Mouse (Mus musculus): ENCODE results near the gene Pkdrej.
"Not testable (repeated sequence)": the region's sequence is repeated elsewhere in the genome, so short reads cannot be mapped to it uniquely, and the experiment has no call there.

The Pkdrej gene

DNA sequence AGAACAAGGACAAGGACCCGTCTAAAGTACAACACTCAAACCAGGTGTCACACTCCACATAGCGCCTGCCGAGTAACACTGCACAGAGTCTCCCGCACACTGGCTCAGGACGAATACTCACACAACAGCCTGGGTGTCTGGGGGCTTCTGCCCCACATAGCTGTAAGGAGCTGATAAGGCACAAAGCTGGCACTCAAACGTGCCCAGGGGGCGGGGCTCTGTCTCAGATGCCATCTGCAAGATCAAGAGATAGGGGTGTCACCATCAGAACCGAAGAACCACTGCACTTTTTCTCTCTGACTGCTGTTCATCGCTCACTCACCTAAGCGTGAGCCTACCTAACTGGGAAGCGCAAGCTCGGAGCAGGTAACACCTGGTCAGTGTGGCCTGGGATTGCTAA lies 12.4 kb downstream of the Pkdrej start:
- DNase-seq (ENCODE audit: low spot score), result no peak

DNA sequence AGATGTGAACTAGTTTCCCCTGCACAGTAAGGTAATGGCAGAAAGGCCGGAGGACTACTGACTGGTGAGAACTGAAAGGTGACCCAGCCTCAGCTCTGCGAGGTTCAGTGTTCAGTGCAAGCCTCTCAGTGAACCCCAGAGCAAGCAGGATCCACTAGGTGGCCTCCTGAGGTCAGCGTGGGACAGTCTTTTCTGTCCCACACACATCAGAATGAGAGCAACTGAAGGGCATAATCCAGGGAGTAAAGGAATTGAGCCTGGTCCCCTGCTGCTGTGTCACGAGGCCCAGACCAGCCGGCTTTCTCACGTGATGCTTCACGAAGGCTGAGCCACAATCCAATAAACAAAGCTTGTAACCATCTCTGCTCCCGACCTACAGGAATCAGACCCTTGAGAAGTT lies 13.1 kb downstream of the Pkdrej start:
- no peak for DNase-seq (ENCODE audit: low spot score)

DNA sequence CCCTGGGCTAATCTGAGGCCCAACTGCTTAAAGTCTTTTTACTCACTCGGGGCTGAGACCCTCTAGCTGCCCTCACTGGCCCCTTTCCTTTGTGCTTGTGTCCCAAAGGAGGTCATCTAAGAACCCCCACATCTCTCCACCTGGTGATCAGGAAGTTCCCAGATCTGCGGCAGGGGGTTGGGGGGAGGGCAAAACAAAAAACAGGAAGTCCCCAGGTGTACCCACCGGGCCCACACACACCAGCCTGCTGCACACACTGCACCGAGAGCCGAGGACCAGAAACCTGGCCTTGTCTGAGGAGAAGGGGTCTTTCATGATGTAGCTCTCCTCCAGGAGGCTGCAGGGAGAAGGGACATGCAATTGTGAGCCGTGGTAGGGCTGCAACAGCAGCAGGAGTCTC lies 13.5 kb downstream of the Pkdrej start:
- no peak for DNase-seq (ENCODE audit: low spot score)

DNA sequence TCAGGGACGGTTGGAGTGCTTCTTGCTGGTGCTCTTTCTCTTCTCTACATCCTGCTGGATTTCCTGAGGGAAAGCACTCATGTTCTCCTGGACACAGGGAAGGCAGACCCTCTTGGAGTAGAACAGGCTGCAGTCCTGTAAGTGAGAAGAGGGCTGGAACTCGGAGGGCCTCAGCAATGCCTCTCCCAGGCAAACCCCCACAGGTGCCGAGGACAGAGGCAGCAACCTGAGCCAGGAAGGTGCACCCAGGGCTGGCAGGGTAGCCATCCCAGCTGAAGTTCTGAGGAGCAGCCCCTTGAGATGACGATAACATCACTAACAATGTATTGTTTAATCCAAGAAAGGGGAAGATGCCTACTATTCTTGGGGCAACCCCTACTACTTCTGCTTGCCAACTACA lies 14.1 kb downstream of the Pkdrej start:
- DNase-seq (ENCODE audit: low spot score), result no peak

DNA sequence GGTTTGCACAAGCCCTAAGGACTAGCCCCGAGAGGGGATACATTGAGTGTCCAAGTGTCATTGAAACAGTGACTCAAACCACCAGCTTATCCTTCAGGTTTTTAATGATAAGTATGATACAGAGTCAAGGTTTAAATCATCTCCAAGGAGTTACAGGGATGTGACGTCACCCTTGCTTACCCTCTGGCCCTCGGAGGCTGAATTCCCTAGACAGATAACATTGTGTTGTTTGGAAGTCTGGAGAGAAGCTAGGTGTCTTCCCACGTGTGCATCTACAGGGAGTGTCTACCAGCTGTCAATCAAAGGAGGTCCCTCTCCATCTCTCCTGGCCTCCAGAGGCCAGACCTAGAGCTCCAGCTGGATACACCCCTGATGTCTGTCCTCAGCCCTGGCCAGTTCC lies 14.6 kb downstream of the Pkdrej start:
- no peak for DNase-seq (ENCODE audit: low spot score)

DNA sequence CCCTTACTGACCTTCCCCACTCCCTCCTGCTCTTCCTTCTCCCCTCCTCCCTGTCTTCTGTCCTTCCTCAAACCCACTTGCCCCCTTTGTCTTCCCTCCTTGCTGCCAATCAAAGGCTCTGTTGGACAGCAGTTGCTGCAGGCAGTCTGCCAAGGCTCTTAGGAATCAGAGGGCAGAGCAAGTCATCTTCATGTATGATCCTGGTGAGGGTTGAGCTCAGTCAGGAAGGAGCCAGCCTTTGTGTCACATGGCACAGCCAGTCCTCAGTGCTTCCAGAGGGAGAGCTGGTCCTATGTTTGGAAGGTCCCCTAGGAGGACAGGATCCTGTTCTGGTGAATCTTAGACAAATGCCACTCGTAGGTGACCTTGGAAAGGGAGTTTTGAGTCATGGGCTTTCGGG lies 18.6 kb downstream of the Pkdrej start:
- no peak for DNase-seq (ENCODE audit: low spot score)

DNA sequence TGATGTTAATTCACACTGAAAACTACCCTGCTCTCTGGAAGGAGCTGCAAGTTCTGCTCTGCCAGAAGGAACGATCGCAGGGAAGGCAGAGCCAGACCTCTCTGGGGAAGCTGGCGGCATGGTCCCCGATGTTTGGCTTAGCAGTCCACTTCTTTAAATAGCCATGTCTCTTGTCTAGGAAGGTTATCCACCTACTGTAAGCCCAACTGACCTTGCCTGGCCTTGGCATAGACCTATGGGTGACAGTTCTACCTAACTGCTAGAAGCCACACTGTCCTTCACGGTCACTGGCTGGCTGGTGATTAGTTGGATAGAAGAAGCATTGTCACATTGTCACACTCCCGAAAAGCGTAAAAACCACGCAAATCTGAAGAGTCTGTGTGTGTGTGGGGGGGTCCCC lies 22.9 kb downstream of the Pkdrej start:
- DNase-seq (ENCODE audit: low spot score), result no peak

DNA sequence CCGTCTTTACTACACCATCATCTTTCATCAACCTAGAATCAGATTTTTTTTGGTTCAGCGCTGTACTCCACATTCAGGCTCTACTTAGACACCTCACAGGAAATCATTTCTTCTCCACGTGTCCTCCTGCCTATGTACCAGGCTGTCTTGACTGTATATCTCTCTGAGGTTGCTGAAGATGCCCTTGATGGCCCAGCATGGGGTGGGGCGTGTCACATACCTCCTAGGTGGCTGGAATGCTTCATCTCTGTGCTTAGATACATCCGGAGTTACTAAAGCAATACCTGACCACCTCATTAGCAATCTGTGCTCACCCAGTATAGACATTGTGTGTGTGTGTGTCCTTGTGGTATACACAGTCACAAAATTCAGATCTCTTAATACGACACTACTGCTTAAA lies 26.0 kb downstream of the Pkdrej start:
- no peak for DNase-seq (ENCODE audit: low spot score)

DNA sequence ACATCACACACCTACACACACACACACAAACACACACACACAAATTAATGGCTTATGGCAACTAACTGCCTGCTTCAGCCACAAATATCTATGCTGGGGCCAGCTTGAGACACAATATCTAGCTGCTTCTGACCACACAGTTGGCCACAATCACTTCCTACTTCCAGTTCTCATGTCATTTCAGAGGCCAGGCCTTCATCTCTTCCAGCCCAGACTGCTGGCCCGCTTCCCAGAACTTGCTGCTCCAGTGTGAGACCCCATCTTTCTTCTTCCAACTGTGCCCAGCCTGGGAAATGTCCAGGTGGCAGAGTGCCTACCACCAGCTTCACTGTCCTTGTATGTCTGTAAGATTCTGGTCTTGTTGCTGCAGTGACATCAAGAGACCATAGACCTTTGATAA lies 28.7 kb downstream of the Pkdrej start:
- no peak for DNase-seq (ENCODE audit: low spot score)

DNA sequence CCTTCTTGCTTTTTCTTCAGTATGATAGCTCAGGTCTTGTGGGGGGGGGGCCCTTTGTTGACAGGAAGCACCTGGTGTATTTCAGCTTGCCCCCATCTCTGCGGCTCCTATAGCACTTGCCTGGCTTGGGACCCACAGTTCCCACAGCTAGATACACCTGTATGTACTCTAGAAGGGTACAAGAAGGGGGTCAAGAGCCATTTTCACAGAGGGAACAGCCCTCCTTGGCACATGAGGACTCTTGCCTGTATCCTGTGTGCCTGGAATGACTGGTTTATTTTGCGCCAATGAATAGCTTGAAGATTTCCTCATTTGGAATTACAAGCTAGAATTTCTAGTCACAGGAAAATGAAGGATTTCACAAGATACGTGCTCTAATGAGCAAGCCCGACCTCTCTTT lies 30.1 kb downstream of the Pkdrej start:
- DNase-seq (ENCODE audit: low spot score), result no peak

DNA sequence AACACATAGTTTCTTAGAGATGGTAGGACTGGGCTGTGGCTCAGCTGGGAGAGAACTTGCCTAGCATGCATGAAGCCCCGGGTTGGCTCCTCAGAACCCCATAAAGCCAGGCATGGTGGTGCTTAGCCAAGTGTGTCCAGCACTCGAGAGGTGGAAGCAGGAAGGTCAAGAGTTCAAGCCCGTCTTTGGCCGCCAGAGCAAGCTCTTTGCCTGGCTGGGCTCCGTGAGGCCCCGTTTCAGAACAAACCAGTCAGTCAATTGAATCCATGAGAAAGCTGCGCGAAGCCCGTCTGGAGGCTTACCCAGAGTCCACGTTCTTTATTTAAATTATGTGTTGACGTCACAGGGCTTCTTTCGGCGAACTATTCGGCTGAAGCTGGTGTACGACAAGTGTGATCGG lies 32.9 kb downstream of the Pkdrej start:
- no peak for DNase-seq (ENCODE audit: low spot score)

DNA sequence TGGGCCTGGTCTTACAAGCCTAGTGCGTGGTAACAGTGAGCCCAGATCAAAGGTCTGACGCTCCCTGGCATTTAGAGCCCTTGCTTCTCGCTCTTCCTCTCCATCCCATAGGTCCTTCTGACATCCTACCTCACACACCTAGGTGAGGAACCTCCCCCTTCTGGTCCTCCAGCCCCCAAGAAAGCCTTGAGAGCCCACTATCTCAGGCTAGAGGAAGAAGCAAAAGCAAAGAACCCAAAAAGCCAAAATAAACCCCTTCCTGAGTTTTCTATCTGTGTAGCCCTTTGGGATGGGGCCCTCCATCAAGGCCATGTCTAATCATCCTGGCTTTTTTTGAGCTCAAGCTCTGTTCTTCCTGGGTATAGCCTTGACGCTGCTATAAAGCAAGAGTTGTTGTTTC lies 33.5 kb downstream of the Pkdrej start:
- no peak for DNase-seq (ENCODE audit: low spot score)

DNA sequence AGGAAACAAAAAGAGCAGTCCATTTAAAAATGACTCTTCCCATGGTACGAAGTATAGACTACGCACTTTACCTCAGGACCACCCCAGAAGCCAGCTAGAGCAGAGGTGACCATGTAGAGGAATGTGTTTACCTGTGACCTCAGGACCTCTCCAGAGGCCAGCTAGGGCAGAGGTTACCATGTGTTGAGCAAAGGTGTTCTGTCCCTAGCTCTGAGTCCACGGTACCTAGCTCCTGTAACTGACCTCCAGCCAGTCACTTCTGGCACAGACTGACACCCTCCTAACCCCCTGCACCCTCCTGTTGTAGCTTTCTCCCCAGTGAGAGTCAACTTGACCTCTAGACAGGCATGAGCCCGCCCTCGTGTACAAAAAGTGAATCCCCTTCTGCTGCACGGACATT lies 34.1 kb downstream of the Pkdrej start:
- no peak for DNase-seq (ENCODE audit: low spot score)

DNA sequence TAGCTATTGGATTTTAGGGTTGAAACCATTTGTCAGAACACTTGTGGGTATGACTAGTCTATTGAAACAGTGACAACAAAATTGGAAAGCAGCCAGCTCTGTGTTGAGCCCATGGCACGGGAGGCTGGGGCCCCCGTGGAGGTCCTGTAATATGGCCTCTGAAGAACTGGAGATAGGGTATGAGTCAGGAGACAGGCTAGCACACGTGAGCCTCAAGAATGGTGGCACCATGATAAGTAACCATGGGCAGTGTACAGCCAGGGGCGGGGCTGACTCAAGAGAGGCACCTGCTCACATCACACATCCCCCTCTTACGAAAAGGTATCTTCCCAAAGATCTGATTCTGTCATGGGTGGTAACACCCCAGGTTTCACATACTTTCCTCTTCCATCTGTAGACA lies 34.8 kb downstream of the Pkdrej start:
- no peak for DNase-seq (ENCODE audit: low spot score)

DNA sequence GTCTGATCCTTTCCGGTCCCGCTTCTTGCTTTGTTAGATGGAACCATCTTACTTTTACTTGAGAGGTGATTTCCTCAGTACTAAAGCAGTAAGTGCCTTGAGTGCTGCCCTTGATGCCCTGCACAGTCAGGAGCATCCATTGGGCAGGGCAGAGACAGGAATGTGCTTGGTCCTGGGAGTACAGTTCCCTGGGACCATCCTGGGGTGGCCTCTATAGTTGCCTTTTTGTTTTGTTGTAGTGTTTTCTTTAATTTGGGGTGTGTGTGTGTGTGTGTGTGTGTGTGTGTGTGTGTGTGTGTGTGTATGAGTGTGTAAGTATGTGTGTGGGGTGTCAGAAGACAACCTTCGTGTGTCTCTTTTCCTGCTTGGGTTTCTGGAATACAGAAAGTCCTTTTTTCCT lies 37.2 kb downstream of the Pkdrej start:
- no peak for DNase-seq (ENCODE audit: low spot score)

DNA sequence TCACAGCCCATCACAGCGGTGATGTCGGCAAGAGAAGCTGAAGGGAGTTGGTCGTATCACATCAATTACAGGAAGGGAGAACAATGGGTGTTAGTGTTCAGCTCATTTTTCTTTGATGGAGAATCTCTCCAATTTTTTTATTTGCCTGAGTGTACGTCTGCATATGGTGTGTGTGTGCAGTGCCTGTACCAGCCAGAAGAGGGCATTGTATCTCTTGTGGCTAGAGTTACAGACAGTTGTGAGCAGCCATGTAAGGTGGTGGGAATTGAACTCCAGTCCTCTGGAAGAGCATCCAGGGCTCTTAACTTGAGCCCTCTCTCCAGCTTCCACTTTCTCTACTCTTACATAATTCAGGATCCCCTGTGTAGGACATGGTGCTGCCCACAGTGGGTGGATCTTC lies 38.4 kb downstream of the Pkdrej start:
- no peak for DNase-seq (ENCODE audit: low spot score)

DNA sequence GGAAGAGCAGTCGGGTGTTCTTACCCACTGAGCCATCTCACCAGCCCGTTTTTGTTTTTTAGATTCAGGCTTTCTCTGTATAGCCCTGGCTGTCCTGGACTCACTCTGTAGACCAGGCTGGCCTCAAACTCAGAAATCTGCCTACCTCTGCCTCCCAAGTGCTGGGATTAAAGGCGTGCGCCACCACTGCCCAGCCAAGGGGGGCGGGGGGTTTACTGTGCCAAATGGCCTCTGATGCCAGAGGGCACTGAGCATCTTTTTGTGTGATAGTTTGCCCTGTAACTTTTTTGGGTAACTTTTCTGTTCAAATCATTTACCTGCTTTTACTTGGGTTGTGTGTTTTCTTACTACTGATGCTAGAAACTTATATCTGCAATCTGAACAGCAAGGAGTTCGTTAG lies 42.6 kb downstream of the Pkdrej start:
- DNase-seq (ENCODE audit: low spot score), result not testable (repeated sequence)

DNA sequence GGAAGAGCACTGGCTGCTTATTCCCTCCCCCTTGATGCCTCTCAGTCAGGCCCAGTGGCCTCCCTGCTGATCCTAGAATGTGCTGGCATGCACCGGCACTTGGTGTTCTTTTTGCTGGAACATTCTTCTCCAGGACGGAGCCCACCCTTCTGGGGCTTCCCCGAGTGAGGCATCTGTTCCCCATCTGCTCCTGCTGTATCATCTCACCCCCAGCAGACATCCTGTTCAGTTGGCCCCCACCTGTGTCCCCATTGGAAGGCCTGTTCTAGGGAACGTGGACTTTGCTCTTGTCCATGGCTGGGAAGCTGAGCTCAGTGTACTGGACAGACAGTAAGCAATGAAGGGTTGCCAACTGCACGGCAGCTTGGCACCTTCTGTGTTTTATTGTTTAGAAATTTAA lies 44.8 kb downstream of the Pkdrej start:
- no peak for DNase-seq (ENCODE audit: low spot score)

DNA sequence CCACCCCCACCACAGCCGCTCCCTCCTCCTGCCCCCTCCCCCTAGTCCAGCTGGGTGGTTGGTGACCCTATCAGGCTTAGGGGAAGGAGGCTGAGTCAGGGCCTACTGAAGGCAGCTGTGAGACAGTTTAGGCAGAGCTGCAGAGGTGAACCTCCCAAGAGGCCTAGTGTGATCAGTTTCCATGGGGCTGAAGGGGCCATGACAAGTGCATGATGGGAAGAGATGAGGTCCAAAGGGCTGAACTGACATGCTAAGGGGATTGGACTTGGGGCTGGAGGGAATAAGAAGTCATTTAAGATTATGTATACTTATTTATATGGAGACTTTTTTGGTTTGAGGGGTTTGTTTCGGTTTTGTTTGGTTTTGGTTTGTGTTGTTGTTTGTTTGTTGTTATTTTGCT lies 45.3 kb downstream of the Pkdrej start:
- no peak for DNase-seq (ENCODE audit: low spot score)

DNA sequence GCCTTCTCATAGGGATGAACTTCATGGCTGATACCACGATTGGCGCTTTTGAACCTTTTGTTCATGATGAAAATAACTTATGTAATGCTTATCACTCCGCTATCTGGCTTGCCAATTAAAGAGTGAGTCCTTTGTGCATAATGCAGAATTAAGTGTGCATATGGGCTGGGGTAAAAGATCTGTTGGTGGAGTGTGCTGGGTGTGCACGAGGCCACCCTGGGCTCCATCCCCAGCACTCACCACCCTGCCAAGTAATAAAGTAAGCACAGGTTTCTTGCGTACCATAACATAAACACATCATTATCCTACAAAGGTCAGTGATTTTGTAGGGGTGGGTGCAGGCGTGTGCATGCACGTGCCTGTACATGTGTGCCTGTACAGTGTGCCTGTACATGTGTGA lies 46.5 kb downstream of the Pkdrej start:
- DNase-seq (ENCODE audit: low spot score), result no peak

DNA sequence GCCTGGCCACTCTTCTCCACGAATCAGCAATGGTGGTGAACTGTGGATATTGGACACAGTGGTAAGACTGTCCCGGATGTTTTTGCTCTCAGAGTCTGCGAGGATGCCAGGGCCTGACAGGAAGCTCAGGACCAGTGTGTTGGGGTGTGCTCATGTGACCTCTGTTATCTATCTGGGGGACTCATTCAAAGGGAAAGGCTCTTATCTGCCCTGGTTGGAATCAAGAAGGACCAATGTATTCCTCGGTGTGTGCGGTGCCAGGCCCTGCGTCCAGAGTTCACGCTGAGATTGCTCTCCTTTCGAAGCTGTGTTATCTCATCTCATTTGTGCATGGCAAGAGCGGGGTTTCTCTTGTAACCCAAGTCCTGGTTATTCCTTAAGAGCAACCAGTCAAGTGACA lies 47.1 kb downstream of the Pkdrej start:
- DNase-seq (ENCODE audit: low spot score), result no peak

DNA sequence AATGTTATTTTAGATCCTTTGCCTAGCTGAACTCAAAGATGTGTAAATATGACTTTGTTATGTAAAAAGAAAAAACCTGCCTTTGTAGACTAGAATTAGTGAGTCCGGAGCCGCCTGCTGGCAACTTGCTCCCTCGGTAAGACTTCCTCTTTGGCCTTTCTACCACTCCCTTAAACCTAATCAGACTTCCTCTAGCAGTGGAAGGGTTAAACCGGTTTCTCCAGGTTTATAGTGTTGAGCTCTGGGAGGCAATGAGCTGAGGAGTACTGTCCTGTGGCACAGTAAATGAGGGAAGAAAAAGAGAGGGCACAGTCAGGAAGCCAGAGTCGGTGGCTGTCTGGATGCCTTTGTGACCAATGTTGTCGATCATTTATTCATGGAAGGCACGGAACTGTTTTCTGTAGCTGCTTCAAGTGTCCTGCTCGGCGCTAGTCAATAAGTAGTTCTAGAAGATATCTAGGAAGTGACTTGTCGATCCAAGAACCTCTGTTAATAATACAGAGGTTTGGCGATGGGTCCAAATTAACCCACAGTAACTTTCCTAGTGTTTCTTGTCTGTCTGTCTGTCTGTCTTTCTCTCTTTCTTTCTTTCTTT lies 49.3 kb downstream of the Pkdrej start:
- no peak for DNase-seq (ENCODE audit: low spot score)

DNA sequence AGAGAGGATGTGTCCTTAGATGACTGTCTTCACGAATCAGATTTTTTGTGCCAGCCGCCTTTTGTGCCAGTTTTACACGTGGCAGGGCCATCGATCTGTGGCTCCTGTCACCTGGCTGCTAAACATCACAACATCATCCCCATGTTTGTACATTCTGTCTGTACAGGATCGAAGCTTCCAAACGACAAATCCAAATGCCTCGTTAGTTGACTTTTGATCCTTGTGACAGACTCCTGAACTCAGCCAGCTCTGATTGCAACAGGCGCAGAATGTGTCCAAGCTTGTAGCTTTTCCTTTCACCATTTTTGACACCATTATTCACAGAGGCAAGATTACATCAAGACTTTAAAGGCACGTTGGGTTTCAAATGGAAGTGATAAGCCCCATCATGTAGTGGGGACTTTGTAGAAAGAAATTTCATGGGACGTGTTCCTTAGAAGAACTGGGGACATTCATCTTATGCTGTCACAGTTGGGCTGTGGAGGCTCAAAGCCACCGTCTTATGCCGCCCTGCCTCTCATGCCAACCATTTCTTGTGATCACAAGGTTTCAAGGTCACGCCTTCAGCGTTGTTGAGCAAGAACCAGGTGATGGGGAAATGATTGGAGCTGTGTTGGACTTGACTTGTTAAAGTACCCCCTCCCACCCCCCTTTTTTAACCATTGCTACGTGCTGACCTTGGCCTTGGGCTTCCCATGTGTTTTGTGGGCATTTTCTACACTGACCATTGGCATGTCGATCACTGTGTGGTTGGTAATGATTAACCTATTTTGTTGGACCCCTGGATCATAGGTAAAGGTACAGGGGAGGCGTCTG lies 50.0 kb downstream of the Pkdrej start:
- no peak for DNase-seq (ENCODE audit: low spot score)

DNA sequence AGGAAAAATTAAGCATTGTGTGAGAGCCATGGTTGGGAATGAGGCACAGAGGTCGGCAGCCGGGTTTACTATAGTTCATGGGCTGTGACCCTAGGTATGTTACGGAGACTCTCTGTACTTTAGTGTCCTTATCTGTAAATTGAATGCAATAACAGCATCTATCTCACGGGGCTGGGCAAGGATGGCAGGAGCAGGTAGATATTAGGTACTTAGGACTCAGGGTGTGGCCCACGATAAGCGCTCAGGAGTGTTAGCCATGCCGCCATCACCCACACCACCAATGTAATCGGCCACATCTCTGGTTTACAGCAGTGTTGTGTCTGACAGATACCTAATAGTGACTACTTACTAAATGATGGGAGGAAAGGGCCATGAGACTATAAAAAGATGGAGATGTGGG lies 52.5 kb downstream of the Pkdrej start:
- no peak for DNase-seq (ENCODE audit: low spot score)
